ENCODE assay signal across 8 mouse cellular contexts in genomic region chr10:78211311-78211710, GRCm38 (mm10). TPM values are rescaled to one million over a fixed set of nuclear protein-coding genes. Genes with fewer than 3 reads are reported as not detected.
A peak's percentile ranks its signal among the peaks of the same experiment; 100 is the strongest.
DNase-seq lines count a peak whose midpoint lies in the region.

No protein-coding gene starts in this region.

- peak; percentile 19 for DNase-seq in heart, postnatal 4 days
- no peak for DNase-seq in heart, adult 18-20 months
- peak; percentile 25 for DNase-seq in right cerebral cortex, postnatal 14 days
- DNase-seq in right cerebral cortex, postnatal 10 days (ENCODE audit: low spot score in 2 of 2) = no peak
- DNase-seq in embryo, embryonic 11 days = peak; percentile 6
- peak; percentile 44 for DNase-seq in thymus, postnatal 25 days
- no peak for DNase-seq in gastrocnemius, postnatal 4 days (ENCODE audit: low spot score in 2 of 2)
- DNase-seq in frontal cortex, postnatal 10 days (ENCODE audit: low spot score in 2 of 2) = no peak

RNA-seq across cellular contexts. Expression of gene Pwp2, which starts 26.4 kb away (rescaled TPM):
- 10 to 100 TPM; 10.2 to 11.0 TPM for total RNA-seq in heart, postnatal 4 days (2021)
- 10 to 100 TPM; 11.2 to 11.6 TPM for total RNA-seq in heart, adult 18-20 months (2021)
- 10 to 100 TPM in 1 of 2 experiments, 1 to 10 TPM in 1; 8.9 to 10.5 TPM for total RNA-seq in gastrocnemius, postnatal 4 days (2021)

RNA-seq across cellular contexts. Expression of gene Trappc10, which starts 33.1 kb away (rescaled TPM):
- total RNA-seq in heart, postnatal 4 days (2021) = 10 to 100 TPM; 43.6 to 45.3 TPM
- total RNA-seq in heart, adult 18-20 months (2021) = 10 to 100 TPM; 51.1 to 54.8 TPM
- total RNA-seq in gastrocnemius, postnatal 4 days (2021) = 10 to 100 TPM; 42.4 to 44.6 TPM

RNA-seq across cellular contexts. Expression of gene D10Jhu81e, which starts 41.7 kb away (rescaled TPM):
- total RNA-seq in heart, postnatal 4 days (2021) = 100 to 1,000 TPM; 198 to 215 TPM
- total RNA-seq in heart, adult 18-20 months (2021) = 100 to 1,000 TPM; 684 to 739 TPM
- total RNA-seq in gastrocnemius, postnatal 4 days (2021) = 100 to 1,000 TPM; 111 to 120 TPM

Comparison
In these comparisons a context has a peak if more than half of its experiments do, and no peak if none do; other contexts are left out.
1. DNase-seq: peak in heart, postnatal 4 days (single experiment), right cerebral cortex, postnatal 14 days (single experiment), embryo, embryonic 11 days (single experiment) and thymus, postnatal 25 days (single experiment); none in heart, adult 18-20 months (0 of 2), right cerebral cortex, postnatal 10 days (0 of 2), gastrocnemius, postnatal 4 days (0 of 2) and frontal cortex, postnatal 10 days (0 of 2).